Mouse (Mus musculus) lung, postnatal 0 days (tissue): ENCODE data around the gene Olfr805. TPM values are rescaled to one million over a fixed set of nuclear protein-coding genes. Genes with fewer than 3 reads are reported as not detected.

Source experiments
- ATAC-seq: fragments of 200-750 bp; cut with Nextera tagmentation; 2 replicates; pipeline ENCODE4 v1.8.0; 2017; ENCODE audit warnings: moderate library complexity
- DNase-seq: peaks from one replicate; pipeline ENCODE4 v3.0.0-alpha.2; 2016; ENCODE audit warnings: low spot score
- H3K27ac ChIP-seq: fragments of 300-500 bp; sonication (generic); 2 replicates; pipeline ENCODE4 v1.5.1; 2014; ENCODE audit warnings: antibody characterized with exemption, mild to moderate bottlenecking, low read length, mixed read lengths
- H3K27me3 ChIP-seq: fragments of 300-500 bp; sonication (generic); replicated peaks from 2 replicates; pipeline ENCODE4 v1.6.1; 2014; ENCODE audit warnings: low read length, mixed read lengths; ENCODE audit not compliant: insufficient read depth
- H3K36me3 ChIP-seq: fragments of 300-500 bp; sonication (generic); 2 replicates; pipeline ENCODE4 v1.6.1; 2014; ENCODE audit warnings: low read length, mixed read lengths; ENCODE audit not compliant: insufficient read depth
- H3K4me1 ChIP-seq: fragments of 300-500 bp; sonication (generic); 2 replicates; pipeline ENCODE4 v1.6.1; 2014; ENCODE audit warnings: antibody characterized with exemption, low read depth, low read length, mixed read lengths; ENCODE audit not compliant: insufficient read depth
- H3K4me2 ChIP-seq: fragments of 300-500 bp; sonication (generic); replicated peaks from 2 replicates; pipeline ENCODE4 v1.6.1; 2014; ENCODE audit warnings: low read depth, mild to moderate bottlenecking, low read length, moderate library complexity, mixed read lengths
- H3K4me3 ChIP-seq: fragments of 300-500 bp; sonication (generic); 2 replicates; pipeline ENCODE4 v1.5.1; 2014; ENCODE audit warnings: low read depth, low read length
- H3K9ac ChIP-seq: fragments of 300-500 bp; sonication (generic); replicated peaks from 2 replicates; pipeline ENCODE4 v1.6.1; 2014; ENCODE audit warnings: low read depth, mild to moderate bottlenecking
- H3K9me3 ChIP-seq: fragments of 300-500 bp; sonication (generic); 2 replicates; pipeline ENCODE4 v1.6.1; 2016; ENCODE audit warnings: low read length, mixed read lengths
- CTCF ChIP-seq: IDR thresholded peaks from 2 replicates; pipeline ENCODE4 v1.5.1; 2016; ENCODE audit warnings: antibody characterized with exemption, mild to moderate bottlenecking
- EP300 ChIP-seq: IDR thresholded peaks from 2 replicates; pipeline ENCODE4 v1.6.1; 2016; ENCODE audit warnings: antibody characterized with exemption, mild to moderate bottlenecking, control low read depth
- WGBS: fragments of 180-500 bp; shearing (Covaris S2); extraction: QIAGEN DNeasy Blood & Tissue Kit; methylation state at CpG from one replicate; pipeline ENCODE4 v1.1.7; 2014; 5-methylcytosine and 5-hydroxymethylcytosine counted together
- microRNA-seq: library from miRNA; unstranded; fragments of <30 nt; microRNA quantifications from one replicate; pipeline ENCODE4, GENCODE M21; 2016
- polyA plus RNA-seq: library from polyadenylated mRNA; unstranded; fragments of >200 nt; fragmentation: Nextera tagmentation; extraction: Ambion mirVana; gene quantifications from 2 replicates; pipeline ENCODE4 v1.2.1, GENCODE M21; 2015

Olfr805 gene
- polyA plus RNA-seq, 1 experiment from 2014 or later = not detected

GRCm38 (mm10) chr10:129694186-129694585 is 35.0 kb downstream of the Olfr805 start, which contains the start of gene Olfr803:
Gene Olfr803 (minus strand): TSS chr10:129694286.
- no peaks in the 10 kb centered on the region for H3K27me3 ChIP-seq
- H3K4me3 ChIP-seq = no peak within 1 kb of the TSS
- DNase-seq = no peak
- no peak within 1 kb of the TSS for H3K9ac ChIP-seq
- no peaks in the 10 kb centered on the region for H3K9me3 ChIP-seq
- H3K4me2 ChIP-seq = no peak within 1 kb of the TSS
- WGBS = 67% methylated on average over 2 of the region's 2 CpGs
- no peak for ATAC-seq
- no peak within 1 kb of the TSS for H3K27ac ChIP-seq
- H3K4me1 ChIP-seq = no peaks in the 10 kb centered on the region
- TF ChIP-seq CTCF (no peak), EP300 (no peak)
- H3K36me3 ChIP-seq = no peaks in the 10 kb centered on the region

GRCm38 (mm10) chr10:129688069-129688468 is 41.1 kb downstream of the Olfr805 start, which contains the start of gene Olfr802:
Gene Olfr802 (minus strand): TSS chr10:129688169.
- H3K4me1 ChIP-seq = no peaks in the 10 kb centered on the region
- WGBS = 37% methylated on average over 1 of the region's 1 CpGs
- H3K36me3 ChIP-seq = no peaks in the 10 kb centered on the region
- H3K27ac ChIP-seq = no peak within 1 kb of the TSS
- ATAC-seq = no peak
- TF ChIP-seq CTCF (no peak), EP300 (no peak)
- no peak within 1 kb of the TSS for H3K4me2 ChIP-seq
- no peak within 1 kb of the TSS for H3K4me3 ChIP-seq
- no peaks in the 10 kb centered on the region for H3K27me3 ChIP-seq
- no peaks in the 10 kb centered on the region for H3K9me3 ChIP-seq
- DNase-seq = no peak
- no peak within 1 kb of the TSS for H3K9ac ChIP-seq

DNA sequence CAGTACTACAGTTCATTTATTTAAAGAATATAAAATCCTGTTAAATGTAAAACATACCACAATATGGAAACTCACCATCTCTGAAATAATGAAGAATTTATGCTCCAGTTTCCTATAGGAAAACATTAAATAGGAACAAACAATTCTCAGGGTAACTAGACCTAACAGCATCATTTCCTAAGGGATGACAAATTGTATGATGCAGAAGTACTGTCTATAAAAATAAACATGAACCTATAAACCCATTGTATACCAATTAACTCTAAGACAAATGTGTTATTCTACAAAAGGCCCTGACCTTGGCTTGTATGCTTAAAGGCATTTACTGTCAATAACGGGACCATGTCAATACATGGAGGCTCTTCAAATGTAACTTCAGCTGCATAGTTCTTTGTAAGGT is 55.4 kb downstream of the Olfr805 start, which contains the start of gene Olfr801:
Gene Olfr801 (minus strand): TSS at position 101 of the 400 bp plus-strand sequence.
- ATAC-seq (no peak), DNase-seq (no peak)
- H3K9me3 ChIP-seq = no peaks in the 10 kb centered on the region
- no peak within 1 kb of the TSS for H3K27ac ChIP-seq
- no peaks in the 10 kb centered on the region for H3K27me3 ChIP-seq
- H3K4me3 ChIP-seq = no peak within 1 kb of the TSS
- no peak within 1 kb of the TSS for H3K4me2 ChIP-seq
- WGBS = 52% methylated on average over 1 of the region's 1 CpGs
- TF ChIP-seq EP300 (no peak), CTCF (no peak)
- no peak within 1 kb of the TSS for H3K9ac ChIP-seq
- no peaks in the 10 kb centered on the region for H3K36me3 ChIP-seq
- H3K4me1 ChIP-seq = no peaks in the 10 kb centered on the region

Small RNAs within 50 kb of the gene (microRNA-seq; reads per million reads assigned to microRNA genes)
- gene Gm24485 = not detected

Other genes starting within 250 kb of the Olfr805 start
- gene Olfr789, start 244.6 kb downstream of the Olfr805 start, polyA plus RNA-seq = not detected in 2 replicates
- gene Olfr790, start 230.9 kb downstream of the Olfr805 start, polyA plus RNA-seq = not detected in 2 replicates
- gene Olfr791, start 207.6 kb downstream of the Olfr805 start, polyA plus RNA-seq = not detected in 2 replicates
- gene Olfr792, start 190.2 kb downstream of the Olfr805 start, polyA plus RNA-seq = not detected in 2 replicates
- gene Olfr794, start 161.7 kb downstream of the Olfr805 start, polyA plus RNA-seq = not detected in 2 replicates
- gene Olfr796, start 116.8 kb downstream of the Olfr805 start, polyA plus RNA-seq = not detected in 2 replicates
- not detected in 2 replicates for gene Olfr798, start 101.4 kb downstream of the Olfr805 start, polyA plus RNA-seq
- not detected in 2 replicates for gene Olfr799, start 91.9 kb downstream of the Olfr805 start, polyA plus RNA-seq
- not detected in 2 replicates for gene Olfr800, start 71.7 kb downstream of the Olfr805 start, polyA plus RNA-seq
- gene Olfr801, start 55.5 kb downstream of the Olfr805 start, polyA plus RNA-seq = not detected in 2 replicates
- not detected in 2 replicates for gene Olfr802, start 41.2 kb downstream of the Olfr805 start, polyA plus RNA-seq
- gene Olfr803, start 35.1 kb downstream of the Olfr805 start, polyA plus RNA-seq = not detected in 2 replicates
- gene Olfr804, start 26.2 kb downstream of the Olfr805 start, polyA plus RNA-seq = not detected in 2 replicates
- not detected in 2 replicates for gene Olfr806, start 12.5 kb upstream of the Olfr805 start, polyA plus RNA-seq
- not detected in 2 replicates for gene Olfr807, start 28.4 kb upstream of the Olfr805 start, polyA plus RNA-seq
- gene Olfr808, start 36.1 kb upstream of the Olfr805 start, polyA plus RNA-seq = not detected in 2 replicates
- gene Olfr809, start 45.3 kb upstream of the Olfr805 start, polyA plus RNA-seq = not detected in 2 replicates
- not detected in 2 replicates for gene Olfr810, start 65.5 kb upstream of the Olfr805 start, polyA plus RNA-seq
- gene Olfr811, start 75.0 kb upstream of the Olfr805 start, polyA plus RNA-seq = not detected in 2 replicates
- gene Olfr812, start 116.7 kb upstream of the Olfr805 start, polyA plus RNA-seq = not detected in 2 replicates
- gene Olfr813, start 126.0 kb upstream of the Olfr805 start, polyA plus RNA-seq = not detected in 2 replicates
- gene Olfr814, start 150.5 kb upstream of the Olfr805 start, polyA plus RNA-seq = not detected in 2 replicates
- not detected in 2 replicates for gene Olfr815, start 176.5 kb upstream of the Olfr805 start, polyA plus RNA-seq
- gene Olfr816, start 186.2 kb upstream of the Olfr805 start, polyA plus RNA-seq = not detected in 2 replicates
- not detected in 2 replicates for gene Olfr818, start 219.7 kb upstream of the Olfr805 start, polyA plus RNA-seq
- not detected in 2 replicates for gene Olfr819, start 237.9 kb upstream of the Olfr805 start, polyA plus RNA-seq
- gene Olfr247, start 246.8 kb upstream of the Olfr805 start, polyA plus RNA-seq = not detected in 2 replicates